Mouse (Mus musculus): Measurements from ENCODE around the gene Slc12a9. TPM values are rescaled to one million over a fixed set of nuclear protein-coding genes. Genes with fewer than 3 reads are reported as not detected.
A peak's percentile ranks its signal among the peaks of the same experiment; 100 is the strongest.
"Not testable (repeated sequence)": the region's sequence is repeated elsewhere in the genome, so short reads cannot be mapped to it uniquely, and the experiment has no call there.

Slc12a9 gene
- polyA plus RNA-seq, 1 experiment from 2014 or later, result 17.2 TPM

DNA sequence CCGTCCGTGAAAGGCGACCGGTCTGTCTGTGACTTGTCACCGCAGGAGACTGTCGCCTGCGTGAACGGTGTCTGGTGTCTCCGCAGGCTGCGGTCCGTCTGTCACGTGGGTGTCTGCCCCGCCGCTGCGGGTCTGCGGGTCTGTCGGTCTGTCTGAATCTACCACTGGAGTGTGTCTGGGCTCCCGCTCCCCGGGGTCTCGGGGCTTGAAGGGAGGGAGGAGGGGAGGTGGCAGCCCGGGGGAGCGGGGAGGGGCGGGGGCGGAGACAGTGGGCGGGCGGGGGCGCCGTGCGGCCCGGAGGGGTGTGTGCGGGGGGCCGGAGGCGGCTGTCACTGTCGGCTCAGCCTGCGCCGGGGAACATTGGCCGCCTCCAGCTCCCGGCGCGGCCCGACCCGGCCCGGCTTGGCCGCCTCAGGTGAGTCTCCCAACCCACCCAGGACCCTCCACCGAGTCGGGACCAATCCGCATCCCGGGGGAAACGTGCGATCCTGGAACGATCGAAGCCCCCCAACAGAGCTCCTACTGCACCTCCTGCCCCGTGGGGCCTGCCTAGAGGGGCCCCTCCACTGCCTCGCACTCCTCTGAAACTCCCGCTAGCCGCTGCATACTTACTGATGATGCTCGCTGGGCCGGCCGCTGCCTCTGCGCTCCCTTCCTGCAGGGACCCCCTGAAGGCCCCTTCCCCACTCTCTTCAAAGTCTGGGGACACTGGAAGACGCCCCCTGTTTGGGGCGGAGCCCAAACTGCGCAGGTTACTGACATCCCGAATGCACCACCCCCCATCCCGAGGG lies 45.2 kb downstream of the Slc12a9 start:
- peak overlapping the region; percentile 62 for H3K4me3 ChIP-seq
- H3K9me3 ChIP-seq, result no peaks in the 10 kb centered on the region
- peaks cover 63% of the 10 kb centered on the region for H3K27me3 ChIP-seq (ENCODE audit: insufficient read depth, poor library complexity, severe bottlenecking)
- H3K36me3 ChIP-seq, result no peaks in the 10 kb centered on the region
- DNase-seq (ENCODE audit: low spot score), result peak; percentile 43
- under 1% methylated on average over 64 of the region's 65 CpGs for WGBS
- H3K27ac ChIP-seq, result peak overlapping the region; percentile 83
- H3K4me1 ChIP-seq (replicated peaks), result peaks cover 51% of the 10 kb centered on the region

DNA sequence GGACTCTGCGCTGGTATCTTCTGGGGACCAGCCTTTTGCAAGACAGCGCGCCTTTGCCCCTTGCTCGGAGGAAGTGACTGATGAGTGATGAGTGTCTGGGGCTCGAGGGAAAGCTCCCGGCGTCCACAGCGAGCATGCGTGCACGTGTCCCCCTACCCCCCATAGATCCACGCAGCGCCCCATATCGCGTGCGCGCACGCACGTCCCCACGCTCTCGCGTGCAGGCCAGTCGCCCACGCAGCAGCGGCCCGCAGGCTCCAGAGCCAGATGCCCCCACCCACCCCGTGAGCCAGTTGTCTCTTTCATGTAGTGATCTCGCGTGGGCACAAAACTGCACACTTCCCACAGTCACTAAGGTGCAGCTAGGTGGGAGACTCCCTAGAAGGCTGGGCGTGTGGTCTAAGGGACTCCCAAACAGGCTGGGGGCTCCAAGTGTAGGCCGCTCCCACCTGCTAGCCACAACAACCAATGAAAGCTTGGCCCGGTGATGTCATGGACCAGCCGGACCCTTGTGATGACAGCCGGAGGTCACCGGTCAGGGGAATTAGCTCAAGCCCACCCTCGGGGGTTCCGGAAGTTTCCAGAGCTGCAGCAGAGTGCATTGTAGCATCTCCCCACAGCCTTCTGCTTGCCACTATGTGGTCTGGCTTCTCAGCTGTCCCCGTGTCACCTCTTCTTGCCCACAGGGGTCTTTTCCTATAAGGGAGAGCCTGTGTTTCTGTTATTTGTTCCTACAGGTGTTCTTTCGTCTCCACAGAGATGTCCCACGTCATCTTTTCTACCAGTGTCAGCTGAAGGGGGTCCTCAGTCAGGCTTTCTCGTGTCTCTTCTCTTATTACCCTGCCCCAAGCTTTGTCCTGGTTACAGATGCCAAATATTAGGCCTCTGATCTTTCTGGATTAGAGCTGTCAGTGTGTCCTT lies 46.1 kb downstream of the Slc12a9 start, which contains the start of gene Ache:
Gene Ache, plus strand, starts transcription at position 488 of the 921 bp plus-strand sequence.
- no peaks in the 10 kb centered on the region for H3K9me3 ChIP-seq
- peak within 1 kb of the TSS; percentile 62 for H3K4me3 ChIP-seq
- no peaks in the 10 kb centered on the region for H3K36me3 ChIP-seq
- peaks cover 55% of the 10 kb centered on the region for H3K27me3 ChIP-seq (ENCODE audit: insufficient read depth, poor library complexity, severe bottlenecking)
- peak within 1 kb of the TSS; percentile 83 for H3K27ac ChIP-seq
- DNase-seq (ENCODE audit: low spot score), result peak; percentile 70
- 1% methylated on average over 40 of the region's 40 CpGs for WGBS
- H3K4me1 ChIP-seq (replicated peaks), result peaks cover 43% of the 10 kb centered on the region

DNA sequence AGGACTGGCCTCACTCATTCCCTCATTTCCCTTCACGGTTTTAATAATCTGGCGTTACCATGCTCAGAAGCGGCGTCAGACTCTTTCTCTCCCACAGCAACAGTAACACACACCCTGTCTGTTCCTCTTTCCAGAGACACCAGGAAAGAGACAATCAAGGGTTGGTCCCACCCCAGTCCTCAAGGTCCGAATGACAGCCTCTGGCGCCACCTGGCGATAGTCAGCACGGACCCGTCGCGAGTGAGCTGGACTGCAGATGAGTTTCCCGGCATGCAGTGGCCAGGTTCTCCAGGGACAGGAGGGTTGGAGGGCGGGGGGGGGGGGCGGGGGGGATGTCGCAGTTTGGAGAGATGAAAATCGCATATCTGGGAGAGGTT lies 46.8 kb downstream of the Slc12a9 start:
- Histone ChIP-seq H3K4me3 (peak overlapping the region; percentile 62), H3K9me3 (no peaks in the 10 kb centered on the region), H3K27ac (peak overlapping the region; percentile 83), H3K27me3 (ENCODE audit: insufficient read depth, poor library complexity, severe bottlenecking) (peaks cover 48% of the 10 kb centered on the region), H3K36me3 (no peaks in the 10 kb centered on the region), H3K4me1 (replicated peaks) (peaks cover 43% of the 10 kb centered on the region)
- peak; percentile 92 for DNase-seq (ENCODE audit: low spot score)
- WGBS, result 1% methylated on average over 16 of the region's 16 CpGs

DNA sequence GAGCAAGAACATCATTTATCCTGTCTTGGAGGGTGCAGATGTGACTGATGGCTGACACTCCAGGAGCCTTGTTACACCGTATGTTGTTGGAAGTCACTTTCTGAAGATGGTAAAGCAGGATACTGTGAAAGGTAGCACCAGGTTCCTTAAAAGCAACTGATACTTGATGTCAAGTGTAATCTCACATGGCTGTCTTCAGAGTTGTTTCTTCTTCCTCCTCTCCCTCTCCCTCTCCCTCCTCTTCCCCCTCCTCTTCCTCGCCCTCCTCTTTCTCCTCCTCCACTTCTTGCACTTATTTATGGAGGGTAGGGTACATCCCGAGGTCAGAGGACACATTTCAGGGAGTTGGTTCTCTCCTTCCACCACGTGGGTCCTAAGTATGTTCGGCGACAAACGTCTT lies 47.4 kb downstream of the Slc12a9 start:
- peaks cover 42% of the 10 kb centered on the region for H3K27me3 ChIP-seq (ENCODE audit: insufficient read depth, poor library complexity, severe bottlenecking)
- DNase-seq (ENCODE audit: low spot score), result no peak
- 57% methylated on average over 7 of the region's 7 CpGs for WGBS
- no peaks in the 10 kb centered on the region for H3K36me3 ChIP-seq
- H3K4me1 ChIP-seq (replicated peaks), result peaks cover 41% of the 10 kb centered on the region
- no peaks in the 10 kb centered on the region for H3K9me3 ChIP-seq
- H3K4me3 ChIP-seq, result no peak overlapping the region
- H3K27ac ChIP-seq, result no peak overlapping the region

DNA sequence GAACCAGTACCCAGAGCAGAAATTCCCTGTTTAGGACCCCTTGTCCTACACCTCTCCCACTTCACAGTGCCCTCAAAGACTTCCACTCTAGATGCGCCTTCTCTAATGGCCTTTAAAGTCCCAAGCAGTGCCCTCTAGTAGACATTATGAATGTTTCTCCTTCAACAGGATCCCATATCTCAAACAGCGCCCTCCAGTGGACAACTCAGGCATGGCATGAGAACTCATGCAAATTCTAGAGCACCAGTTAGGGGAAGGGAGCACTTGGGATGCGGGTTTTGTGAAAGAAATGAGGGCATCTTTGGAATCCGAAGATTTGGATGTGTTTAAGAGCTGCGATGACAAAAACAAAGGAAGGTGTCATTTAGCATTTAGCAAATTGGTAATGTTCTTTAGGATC lies 48.4 kb downstream of the Slc12a9 start:
- Histone ChIP-seq H3K9me3 (no peaks in the 10 kb centered on the region), H3K27me3 (ENCODE audit: insufficient read depth, poor library complexity, severe bottlenecking) (peaks cover 32% of the 10 kb centered on the region), H3K4me1 (replicated peaks) (peaks cover 35% of the 10 kb centered on the region), H3K4me3 (no peak overlapping the region), H3K27ac (no peak overlapping the region), H3K36me3 (no peaks in the 10 kb centered on the region)
- WGBS, result 68% methylated on average over 5 of the region's 5 CpGs
- peak; percentile 31 for DNase-seq (ENCODE audit: low spot score)

DNA sequence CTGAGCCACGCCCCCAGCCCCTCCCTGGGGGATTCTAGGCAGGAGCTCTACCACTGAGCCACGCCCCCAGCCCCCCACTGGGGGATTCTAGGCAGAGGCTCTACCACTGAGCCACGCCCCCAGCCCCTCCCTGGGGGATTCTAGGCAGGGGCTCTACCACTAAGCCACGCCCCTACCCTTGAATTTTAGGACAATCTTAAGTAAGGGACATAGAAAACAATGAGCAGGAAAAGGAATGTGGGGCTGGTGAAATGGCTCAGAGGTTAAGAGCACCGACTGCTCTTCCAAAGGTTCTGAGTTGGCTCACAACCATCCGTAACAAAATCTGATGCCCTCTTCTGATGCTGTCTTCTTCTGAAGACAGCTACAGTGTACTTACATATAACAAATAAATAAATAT lies 49.0 kb downstream of the Slc12a9 start:
- WGBS, result 80% methylated on average over 6 of the region's 6 CpGs
- DNase-seq (ENCODE audit: low spot score); H3K27ac ChIP-seq; H3K4me3 ChIP-seq; H3K9me3 ChIP-seq; H3K36me3 ChIP-seq: not testable (repeated sequence)
- Histone ChIP-seq H3K4me1 (replicated peaks) (peaks cover 31% of the 10 kb centered on the region), H3K27me3 (ENCODE audit: insufficient read depth, poor library complexity, severe bottlenecking) (peaks cover 26% of the 10 kb centered on the region)

DNA sequence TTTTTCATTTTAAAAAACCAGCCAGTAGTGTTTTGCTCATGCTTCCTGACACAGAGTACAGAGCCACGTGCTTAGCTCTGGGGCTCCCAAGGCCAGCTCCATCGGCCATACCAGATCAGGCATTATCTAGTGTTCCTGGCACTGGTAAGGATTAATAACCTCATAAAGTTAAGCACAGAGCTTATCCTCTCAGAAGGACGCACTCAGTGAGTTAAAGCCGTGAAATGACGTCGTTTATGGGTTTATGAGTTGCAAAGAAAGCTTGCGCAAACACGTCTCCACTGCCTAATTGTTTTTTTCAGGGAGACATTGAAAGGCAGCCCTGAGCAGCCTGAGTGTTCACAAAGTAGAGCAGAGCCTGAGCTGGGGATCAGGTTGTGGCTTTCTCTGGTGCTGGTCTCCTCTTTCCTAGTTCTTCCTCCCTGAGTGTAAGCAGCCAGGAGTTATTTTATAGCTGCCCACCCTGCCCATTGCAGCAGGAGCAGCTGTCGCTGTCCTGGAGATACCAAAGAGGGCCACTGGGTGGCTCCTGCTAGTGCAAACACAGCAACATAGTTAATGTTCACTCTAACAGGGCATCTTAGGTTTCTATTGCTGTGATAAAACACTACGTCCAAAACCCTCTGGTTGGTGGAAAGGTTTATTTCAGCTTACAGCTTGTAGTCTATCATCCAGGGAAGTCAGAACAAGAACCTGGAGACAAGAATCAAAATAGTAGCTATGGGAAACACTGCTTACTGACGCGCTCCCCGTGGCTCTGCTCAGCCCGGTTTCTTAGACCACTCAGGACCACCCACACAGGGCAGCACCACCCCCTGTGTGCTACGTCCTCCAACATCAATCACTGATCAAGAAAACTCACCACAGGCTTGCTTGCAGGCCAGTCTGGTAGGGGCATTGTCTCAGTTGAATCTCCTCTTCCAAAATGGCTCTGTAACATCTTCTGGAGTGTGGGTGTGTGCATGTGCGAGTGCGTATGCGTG lies 55.7 kb downstream of the Slc12a9 start:
- peak; percentile 40 for DNase-seq (ENCODE audit: low spot score)
- H3K36me3 ChIP-seq, result no peaks in the 10 kb centered on the region
- H3K4me1 ChIP-seq (replicated peaks), result peaks cover 7% of the 10 kb centered on the region; the same call in 1 of the 2 replicates
- H3K27me3 ChIP-seq (ENCODE audit: insufficient read depth, poor library complexity, severe bottlenecking), result no peaks in the 10 kb centered on the region
- H3K4me3 ChIP-seq, result no peak overlapping the region
- 65% methylated on average over 18 of the region's 18 CpGs for WGBS
- peaks cover 12% of the 10 kb centered on the region for H3K9me3 ChIP-seq
- H3K27ac ChIP-seq, result no peak overlapping the region

DNA sequence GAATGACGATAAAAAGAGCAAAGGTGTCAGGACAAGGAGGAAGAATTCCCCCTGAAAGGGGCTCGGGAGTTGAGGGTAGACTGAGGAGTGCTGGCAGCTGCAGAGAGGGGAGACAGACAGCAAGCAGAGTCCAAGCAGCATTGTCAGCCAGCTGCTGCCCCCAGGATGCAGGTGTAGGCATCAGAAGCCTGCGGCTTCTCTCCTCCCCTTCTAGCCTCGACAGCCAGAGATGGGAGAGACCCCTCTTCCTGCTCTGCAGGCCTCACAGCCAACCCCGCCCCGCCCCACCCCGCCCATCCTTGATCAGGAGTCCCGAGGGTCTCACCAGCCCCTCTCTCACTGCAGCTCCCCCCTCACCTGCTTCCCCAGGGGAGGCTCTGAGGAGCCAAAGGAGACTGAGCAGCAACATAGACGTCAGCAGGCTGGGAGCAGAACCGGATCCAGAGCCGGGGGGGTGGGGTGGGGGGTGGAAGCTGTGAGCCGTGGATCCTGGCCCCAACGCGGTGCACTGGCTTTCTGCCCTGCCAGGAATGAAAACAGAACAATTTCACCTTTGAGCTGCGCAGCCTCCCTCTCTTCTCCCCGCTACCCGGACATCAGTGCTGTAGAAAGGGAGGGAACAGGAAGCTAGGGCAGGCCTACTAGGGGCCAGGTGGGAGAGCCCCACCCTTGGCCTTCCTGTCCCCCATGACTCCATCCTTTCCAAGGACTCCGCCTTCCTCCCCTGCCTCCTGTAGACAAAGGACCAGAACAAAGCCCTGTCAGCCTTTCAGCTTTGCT lies 65.1 kb downstream of the Slc12a9 start:
- peak overlapping the region; percentile 80 for H3K27ac ChIP-seq
- no peak for DNase-seq (ENCODE audit: low spot score)
- peaks cover 6% of the 10 kb centered on the region for H3K9me3 ChIP-seq
- H3K36me3 ChIP-seq, result no peaks in the 10 kb centered on the region
- H3K4me3 ChIP-seq, result peak overlapping the region; percentile 11
- 24% methylated on average over 18 of the region's 18 CpGs for WGBS
- no peaks in the 10 kb centered on the region for H3K27me3 ChIP-seq (ENCODE audit: insufficient read depth, poor library complexity, severe bottlenecking)
- H3K4me1 ChIP-seq (replicated peaks), result peaks cover 11% of the 10 kb centered on the region

DNA sequence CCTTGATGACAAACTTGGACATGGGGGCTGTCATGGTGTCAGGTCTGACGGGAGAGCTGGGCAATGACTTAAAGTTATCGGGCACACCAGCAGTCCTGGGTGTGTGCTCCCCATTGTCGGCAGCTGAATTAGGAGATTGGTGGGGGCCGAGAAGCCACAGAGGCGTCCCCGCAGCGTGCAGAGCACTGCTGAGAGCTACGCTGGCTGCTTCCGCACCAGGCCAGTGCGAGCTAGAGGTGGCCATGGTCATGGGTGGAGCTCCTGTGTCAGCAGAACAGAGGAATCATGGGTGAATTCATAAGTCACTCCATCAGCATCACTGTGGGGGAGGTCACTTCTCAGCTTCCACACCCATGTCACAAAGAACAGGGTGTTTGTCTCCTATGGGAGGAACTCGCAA lies 68.6 kb downstream of the Slc12a9 start:
- Histone ChIP-seq H3K9me3 (no peaks in the 10 kb centered on the region), H3K36me3 (no peaks in the 10 kb centered on the region), H3K27me3 (ENCODE audit: insufficient read depth, poor library complexity, severe bottlenecking) (no peaks in the 10 kb centered on the region), H3K27ac (no peak overlapping the region), H3K4me1 (replicated peaks) (peaks cover 11% of the 10 kb centered on the region), H3K4me3 (no peak overlapping the region)
- WGBS, result 91% methylated on average over 11 of the region's 11 CpGs
- no peak for DNase-seq (ENCODE audit: low spot score)

Measured in hindbrain, embryonic 10.5 days (tissue).